Mouse (Mus musculus): ENCODE measurements at regions not wholly inside any gene's neighbourhood (a gene's known extent, or its start where the extent isn't known, plus 50 kb on each side); places are given as distances from the start of the nearest gene placed in this dataset.

GRCm38 (mm10) chr8:25455644-25456043, 631.5 kb upstream of the Adam5 start:
- no peak for DNase-seq (ENCODE audit: extremely low read depth)
- H3K4me2 ChIP-seq (ENCODE audit: insufficient read depth, low read depth, poor library complexity, severe bottlenecking) = no peak overlapping the region
- in situ Hi-C loops (cut with MboI; ENCODE audit: low pct_ligation_motif_present, low pct_unique_long_range_greater_than_20kb, low sequenced_read_pairs) = no loop called here
- TF ChIP-seq MXI1 (IDR thresholded peaks at IDR 0.05; ENCODE audit: low read depth, low read length) = no peak
- no peak for TF ChIP-seq CHD1 (IDR thresholded peaks at IDR 0.05; ENCODE audit: low read depth, low read length)
- no peak for TF ChIP-seq TBP (conservative IDR thresholded peaks at IDR 0.05; ENCODE audit: low read depth, low read length)
- no peaks in the 10 kb centered on the region for H3K9me3 ChIP-seq (replicated peaks; ENCODE audit: low read length)
- dilution Hi-C loops (cut with MboI; ENCODE audit: extremely low pct_ligation_motif_present, extremely low pct_unique_long_range_greater_than_20kb, low sequenced_read_pairs) = no loop called here
- H3K4me1 ChIP-seq (ENCODE audit: control insufficient read depth in 1 of 2, insufficient read depth in 2 of 2) = no peaks in the 10 kb centered on the region
- H3K36me3 ChIP-seq (replicated peaks in 1 of 2; ENCODE audit: control insufficient read depth in 1 of 2, insufficient read depth in 1 of 2, low read length in 1 of 2) = no peaks in the 10 kb centered on the region
- H3K4me3 ChIP-seq (replicated peaks in 1 of 3; ENCODE audit: low read depth in 2 of 3, low read length in 2 of 3, poor library complexity in 1 of 3) = no peak overlapping the region
- H3K9ac ChIP-seq (ENCODE audit: insufficient read depth, low read depth) = no peak overlapping the region
- H3K27me3 ChIP-seq (replicated peaks) = peaks cover 4% of the 10 kb centered on the region
- H3K27ac ChIP-seq (ENCODE audit: insufficient read depth, low read depth) = no peak overlapping the region
- H3K79me2 ChIP-seq (replicated peaks; ENCODE audit: control insufficient read depth, extremely low read depth, insufficient read depth, poor library complexity, severe bottlenecking) = no peaks in the 10 kb centered on the region

- Histone ChIP-seq H3K79me2 (replicated peaks; ENCODE audit: control insufficient read depth, extremely low read depth, insufficient read depth, poor library complexity, severe bottlenecking) (no peaks in the 10 kb centered on the region), H3K27ac (ENCODE audit: insufficient read depth, low read depth) (no peak overlapping the region), H3K27me3 (replicated peaks) (peaks cover 3% of the 10 kb centered on the region), H3K4me2 (ENCODE audit: insufficient read depth, low read depth, poor library complexity, severe bottlenecking) (no peak overlapping the region), H3K36me3 (replicated peaks in 1 of 2; ENCODE audit: control insufficient read depth in 1 of 2, insufficient read depth in 1 of 2, low read length in 1 of 2) (no peaks in the 10 kb centered on the region), H3K9me3 (replicated peaks; ENCODE audit: low read length) (no peaks in the 10 kb centered on the region), H3K4me1 (ENCODE audit: control insufficient read depth in 1 of 2, insufficient read depth in 2 of 2) (no peaks in the 10 kb centered on the region), H3K9ac (ENCODE audit: insufficient read depth, low read depth) (no peak overlapping the region), H3K4me3 (replicated peaks in 1 of 3; ENCODE audit: low read depth in 2 of 3, low read length in 2 of 3, poor library complexity in 1 of 3) (no peak overlapping the region)
- dilution Hi-C loops (cut with MboI; ENCODE audit: extremely low pct_ligation_motif_present, extremely low pct_unique_long_range_greater_than_20kb, low sequenced_read_pairs) (no loop called here), in situ Hi-C loops (cut with MboI; ENCODE audit: low pct_ligation_motif_present, low pct_unique_long_range_greater_than_20kb, low sequenced_read_pairs) (no loop called here)
- DNase-seq (ENCODE audit: extremely low read depth) = no peak
- no peak for TF ChIP-seq TBP (conservative IDR thresholded peaks at IDR 0.05; ENCODE audit: low read depth, low read length)
- no peak for TF ChIP-seq ZC3H11A (IDR thresholded peaks at IDR 0.05; ENCODE audit: low read depth, low read length)
- no peak for TF ChIP-seq MAFK (IDR thresholded peaks at IDR 0.05; ENCODE audit: insufficient replicate concordance, low read length)
- TF ChIP-seq EP300 (IDR thresholded peaks at IDR 0.05; ENCODE audit: low read length) = no peak
- TF ChIP-seq JUN (IDR thresholded peaks at IDR 0.05; ENCODE audit: insufficient read depth, low read depth, low read length) = no peak
- no peak for TF ChIP-seq ELF1 (IDR thresholded peaks at IDR 0.05; ENCODE audit: low read depth, low read length)
- no peak for TF ChIP-seq NELFE (IDR thresholded peaks at IDR 0.05; ENCODE audit: low read depth, low read length)
- no peak for TF ChIP-seq BHLHE40 (IDR thresholded peaks at IDR 0.05; ENCODE audit: low read depth, low read length)
- no peak for TF ChIP-seq CHD1 (IDR thresholded peaks at IDR 0.05; ENCODE audit: low read depth, low read length)
- TF ChIP-seq MAZ (IDR thresholded peaks at IDR 0.05; ENCODE audit: low read depth, low read length) = no peak
- TF ChIP-seq MYC (IDR thresholded peaks at IDR 0.05; ENCODE audit: low read depth, low read length) = no peak
- TF ChIP-seq ZNF384 (IDR thresholded peaks at IDR 0.05; ENCODE audit: low read depth, low read length) = no peak
- TF ChIP-seq CTCF (conservative IDR thresholded peaks at IDR 0.05 in 1 of 2, IDR thresholded peaks at IDR 0.05 in 1 of 2; ENCODE audit: low read depth in 2 of 2, low read length in 2 of 2) = no peak
- no peak for TF ChIP-seq ZKSCAN1 (IDR thresholded peaks at IDR 0.05; ENCODE audit: borderline replicate concordance, low read depth, low read length)
Observed at GRCm38 (mm10) chr8:25454972-25455371, 630.8 kb upstream of the Adam5 start.

GRCm38 (mm10) chr8:25453826-25454225, 629.7 kb upstream of the Adam5 start:
- Histone ChIP-seq H3K27ac (ENCODE audit: insufficient read depth, low read depth) (no peak overlapping the region), H3K79me2 (replicated peaks; ENCODE audit: control insufficient read depth, extremely low read depth, insufficient read depth, poor library complexity, severe bottlenecking) (no peaks in the 10 kb centered on the region), H3K4me1 (ENCODE audit: control insufficient read depth in 1 of 2, insufficient read depth in 2 of 2) (no peaks in the 10 kb centered on the region), H3K27me3 (replicated peaks) (peaks cover 1% of the 10 kb centered on the region), H3K4me2 (ENCODE audit: insufficient read depth, low read depth, poor library complexity, severe bottlenecking) (no peak overlapping the region), H3K9me3 (replicated peaks; ENCODE audit: low read length) (no peaks in the 10 kb centered on the region), H3K36me3 (replicated peaks in 1 of 2; ENCODE audit: control insufficient read depth in 1 of 2, insufficient read depth in 1 of 2, low read length in 1 of 2) (no peaks in the 10 kb centered on the region), H3K9ac (ENCODE audit: insufficient read depth, low read depth) (no peak overlapping the region), H3K4me3 (replicated peaks in 1 of 3; ENCODE audit: low read depth in 2 of 3, low read length in 2 of 3, poor library complexity in 1 of 3) (no peak overlapping the region)
- TF ChIP-seq JUN (IDR thresholded peaks at IDR 0.05; ENCODE audit: insufficient read depth, low read depth, low read length) (no peak), PAX5 (IDR thresholded peaks at IDR 0.05; ENCODE audit: low read length) (no peak), MYC (IDR thresholded peaks at IDR 0.05; ENCODE audit: low read depth, low read length) (no peak), RCOR1 (conservative IDR thresholded peaks at IDR 0.05; ENCODE audit: low read depth, low read length) (no peak), EP300 (IDR thresholded peaks at IDR 0.05; ENCODE audit: low read length) (no peak)
- dilution Hi-C loops (cut with MboI; ENCODE audit: extremely low pct_ligation_motif_present, extremely low pct_unique_long_range_greater_than_20kb, low sequenced_read_pairs) (no loop called here), in situ Hi-C loops (cut with MboI; ENCODE audit: low pct_ligation_motif_present, low pct_unique_long_range_greater_than_20kb, low sequenced_read_pairs) (no loop called here)
- DNase-seq (ENCODE audit: extremely low read depth) = no peak
